Mouse (Mus musculus) megakaryocyte, embryonic 14.5 days (primary cell): ENCODE results near the gene Cldn12. TPM values are rescaled to one million over a fixed set of nuclear protein-coding genes. Genes with fewer than 3 reads are reported as not detected.

Experiments used
- H3K27me3 ChIP-seq: replicated peaks from 2 replicates; pipeline ENCODE3; 2012; ENCODE audit warnings: inconsistent platforms
- H3K36me3 ChIP-seq: replicated peaks from 2 replicates; pipeline ENCODE3; 2012; ENCODE audit warnings: low read length, inconsistent platforms, mixed read lengths
- H3K4me1 ChIP-seq: 2 replicates; pipeline ENCODE4 v1.6.1; 2012; ENCODE audit warnings: inconsistent platforms
- H3K4me3 ChIP-seq: replicated peaks from 2 replicates; pipeline ENCODE3; 2012; ENCODE audit warnings: moderate library complexity, mild to moderate bottlenecking, inconsistent platforms
- H3K9me3 ChIP-seq: 2 replicates; pipeline ENCODE4 v1.6.1; 2012; ENCODE audit warnings: inconsistent platforms
- FLI1 ChIP-seq: IDR thresholded peaks from 2 replicates; pipeline ENCODE4 v1.6.1; 2012; ENCODE audit warnings: low read length, inconsistent platforms, mixed read lengths
- GATA1 ChIP-seq: IDR thresholded peaks from 3 replicates; pipeline ENCODE4 v1.6.1; 2012; ENCODE audit warnings: mixed read lengths, low read length, inconsistent platforms, borderline replicate concordance
- polyA plus RNA-seq: library from polyadenylated mRNA; stranded (reverse); fragments of >175 nt; gene quantifications from 2 replicates; pipeline ENCODE4 v1.2.3, GENCODE M21; 2012; ENCODE audit warnings: low replicate concordance; ENCODE audit not compliant: insufficient read depth

Cldn12 gene
- polyA plus RNA-seq, result not detected in 2 replicates

GRCm38 (mm10) chr5:5514196-5515076, at the start of gene Cldn12:
TSS of gene Cldn12 (minus strand) at chr5:5514958.
- H3K9me3 ChIP-seq, result no peaks in the 10 kb centered on the region
- no peak for TF ChIP-seq GATA1
- no peak for TF ChIP-seq FLI1
- peak within 1 kb of the TSS; percentile 98 for H3K4me3 ChIP-seq
- H3K4me1 ChIP-seq, result peaks cover 23% of the 10 kb centered on the region
- H3K36me3 ChIP-seq, result peaks cover 31% of the 10 kb centered on the region
- H3K27me3 ChIP-seq, result no peaks in the 10 kb centered on the region

- TF ChIP-seq FLI1, result no peak
- TF ChIP-seq GATA1, result no peak
- Histone ChIP-seq H3K4me1 (peaks cover 34% of the 10 kb centered on the region), H3K27me3 (peaks cover 2% of the 10 kb centered on the region)
Observed at GRCm38 (mm10) chr5:5562435-5562834, 47.7 kb upstream of the Cldn12 start.

GRCm38 (mm10) chr5:5561041-5561706, 46.4 kb upstream of the Cldn12 start:
- Histone ChIP-seq H3K36me3 (no peaks in the 10 kb centered on the region), H3K27me3 (peaks cover 2% of the 10 kb centered on the region), H3K4me1 (peaks cover 35% of the 10 kb centered on the region), H3K9me3 (no peaks in the 10 kb centered on the region), H3K4me3 (no peak overlapping the region)
- TF ChIP-seq GATA1, result no peak

More at GRCm38 (mm10) chr5:5562435-5562834, 47.7 kb upstream of the Cldn12 start:
- no peaks in the 10 kb centered on the region for H3K9me3 ChIP-seq
- H3K36me3 ChIP-seq, result no peaks in the 10 kb centered on the region
- H3K4me3 ChIP-seq, result peak overlapping the region; percentile 28

GRCm38 (mm10) chr5:5559798-5560197, 45.0 kb upstream of the Cldn12 start:
- TF ChIP-seq GATA1 (no peak), FLI1 (no peak)
- Histone ChIP-seq H3K9me3 (no peaks in the 10 kb centered on the region), H3K4me3 (peak overlapping the region; percentile 96)

GRCm38 (mm10) chr5:5559079-5559740, 44.5 kb upstream of the Cldn12 start, which contains the start of gene Gtpbp10:
TSS of gene Gtpbp10 (minus strand) at chr5:5559538.
- Histone ChIP-seq H3K4me3 (peak within 1 kb of the TSS; percentile 96), H3K9me3 (no peaks in the 10 kb centered on the region), H3K27me3 (no peaks in the 10 kb centered on the region), H3K36me3 (peaks cover 13% of the 10 kb centered on the region), H3K4me1 (peaks cover 35% of the 10 kb centered on the region)
- TF ChIP-seq FLI1 (no peak), GATA1 (no peak)

More at GRCm38 (mm10) chr5:5559798-5560197, 45.0 kb upstream of the Cldn12 start:
- Histone ChIP-seq H3K27me3 (no peaks in the 10 kb centered on the region), H3K4me1 (peaks cover 35% of the 10 kb centered on the region), H3K36me3 (peaks cover 7% of the 10 kb centered on the region)

- peaks cover 78% of the 10 kb centered on the region for H3K36me3 ChIP-seq
- H3K9me3 ChIP-seq, result no peaks in the 10 kb centered on the region
- no peak overlapping the region for H3K4me3 ChIP-seq
- TF ChIP-seq GATA1, result no peak
- no peak for TF ChIP-seq FLI1
- H3K4me1 ChIP-seq, result no peaks in the 10 kb centered on the region
- H3K27me3 ChIP-seq, result no peaks in the 10 kb centered on the region
Observed at GRCm38 (mm10) chr5:5551110-5551509, 36.4 kb upstream of the Cldn12 start.

- no peaks in the 10 kb centered on the region for H3K9me3 ChIP-seq
- peaks cover 3% of the 10 kb centered on the region; the same call in 1 of the 2 replicates for H3K4me1 ChIP-seq
- no peaks in the 10 kb centered on the region for H3K27me3 ChIP-seq
- no peak for TF ChIP-seq GATA1
- no peak for TF ChIP-seq FLI1
- H3K36me3 ChIP-seq, result peaks cover 64% of the 10 kb centered on the region
- H3K4me3 ChIP-seq, result no peak overlapping the region
Observed at GRCm38 (mm10) chr5:5540385-5540784, 25.6 kb upstream of the Cldn12 start.

- Histone ChIP-seq H3K4me1 (peaks cover 3% of the 10 kb centered on the region; the same call in 1 of the 2 replicates), H3K9me3 (no peaks in the 10 kb centered on the region), H3K4me3 (no peak overlapping the region), H3K27me3 (no peaks in the 10 kb centered on the region), H3K36me3 (peaks cover 63% of the 10 kb centered on the region)
- TF ChIP-seq GATA1, result no peak
- TF ChIP-seq FLI1, result no peak
Observed at GRCm38 (mm10) chr5:5539771-5540170, 25.0 kb upstream of the Cldn12 start.

- Histone ChIP-seq H3K4me3 (no peak overlapping the region), H3K27me3 (no peaks in the 10 kb centered on the region), H3K4me1 (peaks cover 3% of the 10 kb centered on the region; the same call in 1 of the 2 replicates), H3K9me3 (no peaks in the 10 kb centered on the region), H3K36me3 (peaks cover 27% of the 10 kb centered on the region)
- TF ChIP-seq GATA1 (no peak), FLI1 (no peak)
Observed at GRCm38 (mm10) chr5:5536131-5536530, 21.4 kb upstream of the Cldn12 start.
